Mouse (Mus musculus): ENCODE measurements around the gene BC048671.

GRCm38 (mm10) chr6:90324463-90324862 is 23.4 kb downstream of the BC048671 start:
- no peak for TF ChIP-seq CTCF (IDR thresholded peaks at IDR 0.05; ENCODE audit: extremely low read depth, insufficient read depth, low read length)
- TF ChIP-seq POLR2A (IDR thresholded peaks at IDR 0.05; ENCODE audit: extremely low read depth, insufficient read depth, low read length): no peak

Measured in cortical plate, adult 2 months (tissue).